Mouse (Mus musculus) megakaryocyte, embryonic 14.5 days (primary cell): ENCODE results near the gene Hist1h4d.
"Not testable (repeated sequence)": the region's sequence is repeated elsewhere in the genome, so short reads cannot be mapped to it uniquely, and the experiment has no call there.

Experiments
- FLI1 ChIP-seq: IDR thresholded peaks from 2 replicates; pipeline ENCODE4 v1.6.1; 2012; ENCODE audit warnings: low read length, inconsistent platforms, mixed read lengths
- GATA1 ChIP-seq: IDR thresholded peaks from 3 replicates; pipeline ENCODE4 v1.6.1; 2012; ENCODE audit warnings: mixed read lengths, low read length, inconsistent platforms, borderline replicate concordance

GRCm38 (mm10) chr13:23571504-23572217 lies 9.7 kb upstream of the Hist1h4d start:
- TF ChIP-seq GATA1, FLI1: not testable (repeated sequence)
